Mouse (Mus musculus) splenic B cell, adult 2 months (primary cell): ENCODE data around the gene Tprn.

Experiments used
- DNase-seq: peaks from one replicate; pipeline ENCODE4 v3.0.0-alpha.2; 2011; ENCODE audit warnings: low read depth, low spot score
- H3K27me3 ChIP-seq: 2 replicates; pipeline ENCODE4 v1.6.1; 2012; ENCODE audit warnings: mild to moderate bottlenecking, low read length, moderate library complexity, mixed read lengths; ENCODE audit not compliant: control insufficient read depth, poor library complexity, insufficient read depth, severe bottlenecking
- H3K36me3 ChIP-seq: 2 replicates; pipeline ENCODE4 v1.6.1; 2012; ENCODE audit warnings: mild to moderate bottlenecking, low read length, moderate library complexity, mixed read lengths; ENCODE audit not compliant: control insufficient read depth, poor library complexity, insufficient read depth, severe bottlenecking

Gene Tprn

DNA sequence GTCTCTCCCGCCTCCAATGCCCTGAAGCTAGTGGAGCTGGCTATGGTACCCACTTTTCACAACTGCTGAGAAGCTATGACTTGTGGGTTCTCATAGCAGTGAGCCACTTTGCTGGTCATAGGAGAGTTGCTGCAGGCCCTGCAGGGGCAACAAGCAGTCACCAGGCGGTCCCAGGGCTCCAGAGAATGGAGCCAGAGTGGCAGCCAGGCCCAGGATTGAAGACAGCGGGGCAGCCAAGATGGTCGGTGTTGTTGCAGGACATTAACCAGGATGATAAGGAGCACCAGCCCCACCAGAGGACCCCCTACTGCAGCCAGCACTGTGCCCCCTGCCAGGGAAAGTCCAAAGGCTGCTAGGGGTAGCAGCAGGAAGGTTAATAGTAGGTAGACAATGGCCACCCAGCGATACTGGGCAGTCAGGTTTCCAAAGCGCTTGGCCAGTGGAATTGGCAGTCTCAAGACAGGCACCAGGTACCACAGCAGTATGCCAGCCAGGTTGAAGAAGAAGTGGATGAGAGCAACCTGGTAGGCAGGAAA is 33.4 kb upstream of the Tprn start:
- no peak for DNase-seq
- H3K27me3 ChIP-seq: no peaks in the 10 kb centered on the region
- H3K36me3 ChIP-seq: no peaks in the 10 kb centered on the region

GRCm38 (mm10) chr2:25229582-25229981 is 32.8 kb upstream of the Tprn start:
- H3K27me3 ChIP-seq: no peaks in the 10 kb centered on the region

GRCm38 (mm10) chr2:25230581-25230980 is 31.8 kb upstream of the Tprn start:
- Histone ChIP-seq H3K27me3 (no peaks in the 10 kb centered on the region), H3K36me3 (no peaks in the 10 kb centered on the region)
- DNase-seq: no peak

More at GRCm38 (mm10) chr2:25229582-25229981, 32.8 kb upstream of the Tprn start:
- H3K36me3 ChIP-seq: no peaks in the 10 kb centered on the region
- DNase-seq: no peak

DNA sequence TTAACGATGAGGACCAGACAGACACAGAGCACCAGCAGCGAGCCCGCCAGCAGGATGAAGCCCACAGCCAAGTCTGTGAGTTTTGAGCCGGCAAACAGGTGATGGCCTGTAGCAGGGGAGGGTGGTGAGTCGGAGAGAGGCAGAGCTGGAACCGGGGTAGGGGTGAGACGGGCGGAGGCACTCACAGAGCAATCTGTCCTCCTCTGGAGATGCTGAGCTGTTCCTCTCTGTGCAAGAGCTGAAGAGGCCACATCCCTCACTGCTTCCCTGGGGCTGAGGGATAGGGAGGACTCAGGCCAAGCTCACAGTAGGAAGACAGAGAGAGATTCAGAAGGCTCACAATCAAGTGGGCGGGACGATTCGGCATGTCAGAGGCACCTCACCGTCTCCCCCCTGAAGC is 31.4 kb upstream of the Tprn start:
- DNase-seq: no peak
- Histone ChIP-seq H3K27me3 (no peaks in the 10 kb centered on the region), H3K36me3 (no peaks in the 10 kb centered on the region)

- Histone ChIP-seq H3K36me3 (no peaks in the 10 kb centered on the region), H3K27me3 (no peaks in the 10 kb centered on the region)
- no peak for DNase-seq
Measured at GRCm38 (mm10) chr2:25233421-25233820, 29.0 kb upstream of the Tprn start.

GRCm38 (mm10) chr2:25234050-25234449 is 28.4 kb upstream of the Tprn start, which contains the start of gene Slc34a3:
Slc34a3 (minus strand) TSS chr2:25234364.
- Histone ChIP-seq H3K27me3 (no peaks in the 10 kb centered on the region), H3K36me3 (no peaks in the 10 kb centered on the region)
- DNase-seq: no peak

DNA sequence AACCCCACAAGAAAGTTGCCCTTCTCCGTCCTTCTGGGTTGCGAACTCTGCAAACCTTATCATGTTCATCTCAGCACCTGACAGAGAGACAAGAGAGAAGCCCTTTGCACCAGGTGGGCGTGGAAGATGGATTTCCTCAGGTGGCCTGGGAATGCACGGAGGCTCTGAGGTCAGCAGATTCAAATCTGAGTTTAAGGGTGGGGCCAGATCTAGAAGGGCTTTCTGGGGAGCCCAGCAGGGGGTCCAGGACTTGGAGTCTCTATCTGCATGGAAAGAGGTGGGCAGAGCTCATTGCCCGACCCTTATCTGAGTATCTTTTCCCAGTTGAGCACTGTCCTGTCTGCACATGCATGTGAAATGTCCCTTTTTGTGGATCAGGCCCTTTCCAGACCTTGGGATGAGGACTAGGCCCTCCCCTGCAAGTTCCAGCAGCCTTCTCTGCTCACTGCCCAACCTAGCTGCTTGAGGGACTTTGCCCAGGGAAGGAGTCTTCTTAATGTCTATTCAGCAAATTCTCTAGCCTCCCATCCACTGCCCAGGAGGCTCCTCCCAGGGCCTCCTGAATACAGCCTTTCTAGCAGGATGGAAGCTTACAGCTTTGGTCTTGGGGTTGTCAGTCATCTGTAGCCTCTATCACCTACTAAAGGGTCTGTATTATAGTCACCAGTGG is 27.7 kb upstream of the Tprn start:
- Histone ChIP-seq H3K36me3 (no peaks in the 10 kb centered on the region), H3K27me3 (no peaks in the 10 kb centered on the region)
- DNase-seq: no peak

DNA sequence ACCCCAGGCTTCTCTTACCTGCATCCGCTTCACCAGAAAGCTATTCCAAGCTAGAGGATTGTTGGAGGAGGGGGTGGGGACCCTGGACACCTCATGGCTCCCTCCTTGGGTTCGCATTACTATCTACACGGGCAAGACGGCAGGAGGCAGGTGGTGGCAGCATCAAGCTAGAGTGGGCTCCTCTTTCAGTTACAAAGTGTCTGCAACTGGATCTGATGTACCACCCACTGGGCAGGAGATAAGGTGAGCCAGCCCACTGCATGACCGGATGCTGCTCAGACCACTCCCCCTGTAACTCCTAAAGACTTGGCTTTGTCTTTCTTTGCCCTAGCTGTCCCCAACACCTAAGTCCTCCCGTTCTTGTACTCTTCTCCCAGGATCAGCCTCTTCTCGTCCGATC is 25.8 kb upstream of the Tprn start, which contains the start of gene Rnf224:
TSS of gene Rnf224 (minus strand) at position 174 of the 400 bp plus-strand sequence.
- Histone ChIP-seq H3K27me3 (no peaks in the 10 kb centered on the region), H3K36me3 (no peaks in the 10 kb centered on the region)
- DNase-seq: no peak

- DNase-seq: no peak
- Histone ChIP-seq H3K27me3 (0 out of 2 replicates have a peak, but pooled peaks cover 3% of the 10 kb centered on the region), H3K36me3 (no peaks in the 10 kb centered on the region)
Measured at GRCm38 (mm10) chr2:25237522-25237921, 24.9 kb upstream of the Tprn start.

- no peak for DNase-seq
- Histone ChIP-seq H3K36me3 (no peaks in the 10 kb centered on the region), H3K27me3 (peaks cover 3% of the 10 kb centered on the region; the same call in 1 of the 2 replicates)
Measured at GRCm38 (mm10) chr2:25238106-25238505, 24.3 kb upstream of the Tprn start.

- peaks cover 3% of the 10 kb centered on the region; the same call in 1 of the 2 replicates for H3K27me3 ChIP-seq
- DNase-seq: no peak
- H3K36me3 ChIP-seq: no peaks in the 10 kb centered on the region
Measured at GRCm38 (mm10) chr2:25239766-25240165, 22.7 kb upstream of the Tprn start.

- no peak for DNase-seq
- Histone ChIP-seq H3K27me3 (peaks cover 3% of the 10 kb centered on the region; the same call in 1 of the 2 replicates), H3K36me3 (no peaks in the 10 kb centered on the region)
Measured at GRCm38 (mm10) chr2:25240310-25240709, 22.1 kb upstream of the Tprn start.

DNA sequence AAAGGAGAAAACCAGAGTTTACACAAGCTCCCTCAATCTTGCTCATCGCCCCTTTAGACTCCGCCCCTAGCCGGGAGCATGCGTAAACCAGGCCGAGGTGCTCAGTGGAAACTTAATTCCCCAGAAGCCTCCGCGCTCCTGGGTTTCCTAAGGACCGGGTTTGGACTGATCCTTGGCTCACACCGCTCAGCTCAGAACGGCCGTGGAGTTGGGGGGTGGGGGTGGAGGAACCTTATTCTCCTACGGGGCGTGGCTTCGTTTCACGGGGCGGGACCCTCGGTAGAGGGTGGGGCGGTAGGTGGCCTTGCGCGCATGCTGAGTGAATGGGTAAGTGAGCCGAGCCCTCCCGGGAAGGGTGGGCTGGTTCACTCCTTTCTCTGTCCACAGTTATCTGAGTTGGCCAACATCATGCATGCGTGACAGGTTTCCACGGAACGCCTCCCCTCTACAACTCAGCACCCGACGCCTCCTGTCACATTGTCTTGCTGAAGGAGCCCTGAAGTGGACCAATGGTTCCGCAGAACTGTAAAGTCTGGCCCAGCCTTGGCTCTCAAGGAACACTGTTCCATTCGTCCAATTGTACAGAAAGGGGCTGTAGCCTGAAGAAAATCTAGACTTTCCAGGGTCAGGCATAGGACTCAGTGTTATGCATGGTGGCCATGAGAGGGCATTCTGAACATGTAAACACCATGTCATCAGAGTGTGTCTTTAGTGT is 21.5 kb upstream of the Tprn start:
- peaks cover 3% of the 10 kb centered on the region; the same call in 1 of the 2 replicates for H3K27me3 ChIP-seq
- DNase-seq: peak; percentile 47
- no peaks in the 10 kb centered on the region for H3K36me3 ChIP-seq

GRCm38 (mm10) chr2:25241438-25241775 is 21.0 kb upstream of the Tprn start:
- peaks cover 3% of the 10 kb centered on the region; the same call in 1 of the 2 replicates for H3K27me3 ChIP-seq
- DNase-seq: no peak
- peaks cover 2% of the 10 kb centered on the region for H3K36me3 ChIP-seq

GRCm38 (mm10) chr2:25242101-25242506 is 20.3 kb upstream of the Tprn start, which contains the start of the genes Rnf208 and Cysrt1:
Rnf208 (plus strand) TSS chr2:25242255.
Cysrt1 (minus strand) TSS chr2:25242452.
- DNase-seq: no peak
- H3K36me3 ChIP-seq: peaks cover 2% of the 10 kb centered on the region

More at GRCm38 (mm10) chr2:25242101-25242506, 20.3 kb upstream of the Tprn start, which contains the start of the genes Rnf208 and Cysrt1:
- peaks cover 3% of the 10 kb centered on the region; the same call in 1 of the 2 replicates for H3K27me3 ChIP-seq
